Comparison of ENCODE assay signal across 8 mouse cellular contexts in genomic region chr2:91183148-91183513, GRCm38 (mm10). TPM values are rescaled to one million over a fixed set of nuclear protein-coding genes. Genes with fewer than 3 reads are reported as not detected.
DNase-seq lines count a peak whose midpoint lies in the region; ATAC-seq and TF ChIP-seq lines count a peak whose summit lies in the region.

No protein-coding gene starts in this region.

- H3ac ChIP-seq in myocyte (ENCODE audit: control insufficient read depth, insufficient read length) = peak overlapping the region; percentile 28

- WGBS in heart, embryonic 11.5 days (ENCODE audit: insufficient replicate concordance) = under 1% methylated on average over 9 of the region's 9 CpGs
- WGBS in kidney, embryonic 16.5 days = 0% methylated on average over 9 of the region's 9 CpGs
- WGBS in liver, adult 2 months = 0% methylated on average over 9 of the region's 9 CpGs

- peaks cover 11% of the 10 kb centered on the region for H3K4me1 ChIP-seq in heart, embryonic 11.5 days (ENCODE audit: control insufficient read depth, insufficient read depth, low read length)
- H3K4me1 ChIP-seq in kidney, embryonic 16.5 days (ENCODE audit: insufficient read depth, low read length) = peaks cover 6% of the 10 kb centered on the region
- H3K4me1 ChIP-seq in liver, adult 2 months (ENCODE audit: control insufficient read depth, insufficient read depth, low read length) = peaks cover 4% of the 10 kb centered on the region; the same call in 1 of the 2 replicates

- no peaks in the 10 kb centered on the region for H3K79me2 ChIP-seq in liver, adult 2 months (ENCODE audit: control insufficient read depth, insufficient read depth, low read length)
- peaks cover 6% of the 10 kb centered on the region for H3K79me2 ChIP-seq in myocyte (ENCODE audit: control insufficient read depth, insufficient read depth)

- DNase-seq in B cell, adult 2 months = peak; percentile 96 to 98
- peak; percentile 100 for DNase-seq in brain, adult 2 months (ENCODE audit: low read depth, low spot score)
- peak; percentile 92 for DNase-seq in liver, adult 2 months (ENCODE audit: extremely low read depth, low read depth, low spot score)
- peak; percentile 99 for DNase-seq in splenic B cell, adult 2 months (ENCODE audit: low read depth, low spot score)

- H3K36me3 ChIP-seq in heart, embryonic 11.5 days (ENCODE audit: control insufficient read depth, insufficient read depth, low read length) = no peaks in the 10 kb centered on the region
- H3K36me3 ChIP-seq in kidney, embryonic 16.5 days (ENCODE audit: insufficient read depth, low read length) = no peaks in the 10 kb centered on the region
- peaks cover 14% of the 10 kb centered on the region; the same call in 1 of the 2 replicates for H3K36me3 ChIP-seq in liver, adult 2 months (ENCODE audit: control insufficient read depth, insufficient read depth, low read length)
- no peaks in the 10 kb centered on the region for H3K36me3 ChIP-seq in myocyte (ENCODE audit: control insufficient read depth, insufficient read depth)
- H3K36me3 ChIP-seq in splenic B cell, adult 2 months (ENCODE audit: control insufficient read depth, insufficient read depth, low read length, poor library complexity, severe bottlenecking) = peaks cover 2% of the 10 kb centered on the region; the same call in 1 of the 2 replicates

- ATAC-seq in erythroblast, adult 5-6 weeks (replicated peaks; ENCODE audit: low FRiP score, poor library complexity, severe bottlenecking) = peak; percentile 96
- peak; percentile 91 for ATAC-seq in heart, embryonic 11.5 days (replicated peaks; ENCODE audit: insufficient number of reproducible peaks, low FRiP score, low TSS enrichment)
- peak; percentile 97 for ATAC-seq in kidney, embryonic 16.5 days (ENCODE audit: low FRiP score, low TSS enrichment)

- no peaks in the 10 kb centered on the region for H3K9me3 ChIP-seq in heart, embryonic 11.5 days (replicated peaks; ENCODE audit: control insufficient read depth, low read length)
- no peaks in the 10 kb centered on the region for H3K9me3 ChIP-seq in kidney, embryonic 16.5 days (ENCODE audit: low read length)

- H3K4me3 ChIP-seq in heart, embryonic 11.5 days (ENCODE audit: low read depth, low read length) = peak overlapping the region; percentile 94
- H3K4me3 ChIP-seq in kidney, embryonic 16.5 days (ENCODE audit: low read length) = peak overlapping the region; percentile 94
- peak overlapping the region; percentile 67 for H3K4me3 ChIP-seq in liver, adult 2 months (ENCODE audit: insufficient read depth, low read depth, low read length)
- H3K4me3 ChIP-seq in myocyte = peak overlapping the region; percentile 42

- H3K27me3 ChIP-seq in heart, embryonic 11.5 days (ENCODE audit: control insufficient read depth, insufficient read depth, low read length) = no peaks in the 10 kb centered on the region
- H3K27me3 ChIP-seq in kidney, embryonic 16.5 days (ENCODE audit: insufficient read depth, low read length) = no peaks in the 10 kb centered on the region
- no peaks in the 10 kb centered on the region for H3K27me3 ChIP-seq in liver, adult 2 months (ENCODE audit: control insufficient read depth, insufficient read depth, low read length)
- no peaks in the 10 kb centered on the region for H3K27me3 ChIP-seq in myocyte (ENCODE audit: control insufficient read depth, insufficient read depth, insufficient read length)
- H3K27me3 ChIP-seq in splenic B cell, adult 2 months (ENCODE audit: control insufficient read depth, insufficient read depth, low read length, poor library complexity, severe bottlenecking) = no peaks in the 10 kb centered on the region

- no peak for TF ChIP-seq CTCF in liver, adult 2 months (IDR thresholded peaks at IDR 0.05; ENCODE audit: low read depth, low read length)

- H3K9ac ChIP-seq in heart, embryonic 11.5 days (ENCODE audit: low read depth, low read length) = peak overlapping the region; percentile 74
- H3K9ac ChIP-seq in kidney, embryonic 16.5 days (replicated peaks; ENCODE audit: low read length) = peak overlapping the region; percentile 80
- H3K9ac ChIP-seq in liver, adult 2 months (ENCODE audit: low read depth, low read length) = peak overlapping the region; percentile 77

- peak overlapping the region; percentile 98 for H3K4me2 ChIP-seq in heart, embryonic 11.5 days
- peak overlapping the region; percentile 89 for H3K4me2 ChIP-seq in kidney, embryonic 16.5 days (replicated peaks; ENCODE audit: low read depth, low read length)
- H3K4me2 ChIP-seq in myocyte (ENCODE audit: low read depth) = peak overlapping the region; percentile 95

- TF ChIP-seq POLR2A in liver, adult 2 months (IDR thresholded peaks at IDR 0.05; ENCODE audit: extremely low read depth, insufficient read depth, low read length) = 0 out of 2 replicates have a peak, but pooled peaks have one; percentile 0
- TF ChIP-seq POLR2A in myocyte (IDR thresholded peaks at IDR 0.05; ENCODE audit: insufficient read length, low read depth) = no peak

- H3K27ac ChIP-seq in heart, embryonic 11.5 days (ENCODE audit: low read depth, low read length) = peak overlapping the region; percentile 29
- H3K27ac ChIP-seq in kidney, embryonic 16.5 days (ENCODE audit: low read length) = peak overlapping the region; percentile 63; the same call in 1 of the 2 replicates
- H3K27ac ChIP-seq in liver, adult 2 months (replicated peaks; ENCODE audit: insufficient read depth, low read depth, low read length) = 0 out of 2 replicates have a peak overlapping the region, but pooled peaks have one; percentile 6

TF ChIP-seq in myocyte, 11 proteins besides CTCF, POLR2A, EP300 and RAD21:
- TF ChIP-seq E2F4 (IDR thresholded peaks at IDR 0.05; ENCODE audit: insufficient read depth) (no peak), REST (IDR thresholded peaks at IDR 0.05; ENCODE audit: insufficient read depth, insufficient read length) (no peak), TCF3 (IDR thresholded peaks at IDR 0.05; ENCODE audit: insufficient read length, low read depth) (no peak), MYOD1 (IDR thresholded peaks at IDR 0.05; ENCODE audit: control insufficient read depth in 1 of 3, insufficient read length in 2 of 3, low read depth in 2 of 3) (no peak), SRF (IDR thresholded peaks at IDR 0.05; ENCODE audit: control insufficient read depth, insufficient read length, low read depth) (no peak), TCF12 (IDR thresholded peaks at IDR 0.05; ENCODE audit: insufficient read depth, poor library complexity, severe bottlenecking) (no peak), USF1 (IDR thresholded peaks at IDR 0.05; ENCODE audit: low read depth) (no peak), CEBPB (IDR thresholded peaks at IDR 0.05; ENCODE audit: insufficient read depth, poor library complexity, severe bottlenecking) (no peak)

RNA-seq across cellular contexts. Expression of gene Madd, which starts 0.5 kb away (rescaled TPM):
- total RNA-seq in erythroblast, adult 5-6 weeks (2015; ENCODE audit: low replicate concordance) = 4.6 and 31.5 TPM in 2 replicates
- 16.3 and 16.4 TPM in 2 replicates for total RNA-seq in erythroblast, adult 5-6 weeks (2017; ENCODE audit: low replicate concordance)
- polyA plus RNA-seq in heart, embryonic 11.5 days (2014; fragmentation: Nextera tagmentation; extraction: Ambion mirVana) = 5.0 and 6.8 TPM in 2 replicates
- polyA plus RNA-seq in kidney, embryonic 16.5 days (2015; fragmentation: Nextera tagmentation; extraction: Ambion mirVana) = 9.9 and 10.5 TPM in 2 replicates
- total RNA-seq in liver, adult 2 months (2014; rRNA removed) = 14.1 and 16.5 TPM in 2 replicates
- 10.2 and 15.3 TPM in 2 replicates for polyA plus RNA-seq in liver, adult 2 months (2012; rRNA removed)
- polyA plus RNA-seq in myocyte (2012; fragmentation: generic; extraction: Trizol) = 10.2 TPM

RNA-seq across cellular contexts. Expression of gene Nr1h3, which starts 19.5 kb away (rescaled TPM):
- 1.3 TPM in 2 replicates for total RNA-seq in erythroblast, adult 5-6 weeks (2015; ENCODE audit: low replicate concordance)
- total RNA-seq in erythroblast, adult 5-6 weeks (2017; ENCODE audit: low replicate concordance) = 0.34 and 6.4 TPM in 2 replicates
- polyA plus RNA-seq in heart, embryonic 11.5 days (2014; fragmentation: Nextera tagmentation; extraction: Ambion mirVana) = 2.5 and 2.8 TPM in 2 replicates
- polyA plus RNA-seq in kidney, embryonic 16.5 days (2015; fragmentation: Nextera tagmentation; extraction: Ambion mirVana) = 3.5 and 4.6 TPM in 2 replicates
- total RNA-seq in liver, adult 2 months (2014; rRNA removed) = 146 and 148 TPM in 2 replicates
- polyA plus RNA-seq in liver, adult 2 months (2012; rRNA removed) = 190 and 198 TPM in 2 replicates
- polyA plus RNA-seq in myocyte (2012; fragmentation: generic; extraction: Trizol) = 0.53 TPM

RNA-seq across cellular contexts. Expression of gene Acp2, which starts 19.6 kb away (rescaled TPM):
- total RNA-seq in erythroblast, adult 5-6 weeks (2015; ENCODE audit: low replicate concordance) = 0.77 and 6.9 TPM in 2 replicates
- 3.2 and 4.5 TPM in 2 replicates for total RNA-seq in erythroblast, adult 5-6 weeks (2017; ENCODE audit: low replicate concordance)
- polyA plus RNA-seq in heart, embryonic 11.5 days (2014; fragmentation: Nextera tagmentation; extraction: Ambion mirVana) = 19.0 and 20.3 TPM in 2 replicates
- polyA plus RNA-seq in kidney, embryonic 16.5 days (2015; fragmentation: Nextera tagmentation; extraction: Ambion mirVana) = 28.8 and 29.7 TPM in 2 replicates
- 23.9 and 25.5 TPM in 2 replicates for total RNA-seq in liver, adult 2 months (2014; rRNA removed)
- 35.8 and 45.0 TPM in 2 replicates for polyA plus RNA-seq in liver, adult 2 months (2012; rRNA removed)
- polyA plus RNA-seq in myocyte (2012; fragmentation: generic; extraction: Trizol) = 16.9 TPM

RNA-seq across cellular contexts. Expression of gene Ddb2, which starts 53.7 kb away (rescaled TPM):
- 1.3 and 2.5 TPM in 2 replicates for total RNA-seq in erythroblast, adult 5-6 weeks (2015; ENCODE audit: low replicate concordance)
- 1.5 and 1.7 TPM in 2 replicates for total RNA-seq in erythroblast, adult 5-6 weeks (2017; ENCODE audit: low replicate concordance)
- 7.3 and 8.3 TPM in 2 replicates for polyA plus RNA-seq in heart, embryonic 11.5 days (2014; fragmentation: Nextera tagmentation; extraction: Ambion mirVana)
- 16.2 and 20.6 TPM in 2 replicates for polyA plus RNA-seq in kidney, embryonic 16.5 days (2015; fragmentation: Nextera tagmentation; extraction: Ambion mirVana)
- total RNA-seq in liver, adult 2 months (2014; rRNA removed) = 4.4 and 5.0 TPM in 2 replicates
- polyA plus RNA-seq in liver, adult 2 months (2012; rRNA removed) = 4.8 and 7.9 TPM in 2 replicates
- 2.0 TPM for polyA plus RNA-seq in myocyte (2012; fragmentation: generic; extraction: Trizol)

Comparison
In these comparisons a context has a peak if more than half of its experiments do, and no peak if none do; other contexts are left out.
1. Peak in every context shown above with its lines: DNase-seq, ATAC-seq, H3K4me3 ChIP-seq and H3K27ac ChIP-seq.
2. H3K27ac ChIP-seq: peak in every context shown above with its lines; median percentile 63 in kidney, embryonic 16.5 days; 29 in heart, embryonic 11.5 days; 6 in liver, adult 2 months.
3. H3K4me3 ChIP-seq: peak in every context shown above with its lines; median percentile 94 in heart, embryonic 11.5 days; 94 in kidney, embryonic 16.5 days; 67 in liver, adult 2 months; 42 in myocyte.
4. RNA of gene Nr1h3, which starts 19.5 kb away (polyA plus RNA-seq): 190 to 198 TPM in liver, adult 2 months; 3.5 to 4.6 TPM in kidney, embryonic 16.5 days, 2.5 to 2.8 TPM in heart, embryonic 11.5 days and 0.53 TPM in myocyte (single experiment); every median in the first group is over 10 times any median in the second.